Mouse (Mus musculus) neutrophil, adult 83 days (primary cell): ENCODE data around the gene Csnk2b. TPM values are rescaled to one million over a fixed set of nuclear protein-coding genes. Genes with fewer than 3 reads are reported as not detected.

Source experiments
- total RNA-seq, 2 experiments: library from RNA; stranded (reverse); gene quantifications; one replicate each; pipeline ENCODE4 v1.2.4; 2023

Gene Csnk2b
- total RNA-seq = 100 to 1,000 TPM; 172 TPM

GRCm38 (mm10) chr17:35121871-35122303 lies at the start of gene Csnk2b:
Gene Csnk2b (minus strand): TSS chr17:35122053.

DNA sequence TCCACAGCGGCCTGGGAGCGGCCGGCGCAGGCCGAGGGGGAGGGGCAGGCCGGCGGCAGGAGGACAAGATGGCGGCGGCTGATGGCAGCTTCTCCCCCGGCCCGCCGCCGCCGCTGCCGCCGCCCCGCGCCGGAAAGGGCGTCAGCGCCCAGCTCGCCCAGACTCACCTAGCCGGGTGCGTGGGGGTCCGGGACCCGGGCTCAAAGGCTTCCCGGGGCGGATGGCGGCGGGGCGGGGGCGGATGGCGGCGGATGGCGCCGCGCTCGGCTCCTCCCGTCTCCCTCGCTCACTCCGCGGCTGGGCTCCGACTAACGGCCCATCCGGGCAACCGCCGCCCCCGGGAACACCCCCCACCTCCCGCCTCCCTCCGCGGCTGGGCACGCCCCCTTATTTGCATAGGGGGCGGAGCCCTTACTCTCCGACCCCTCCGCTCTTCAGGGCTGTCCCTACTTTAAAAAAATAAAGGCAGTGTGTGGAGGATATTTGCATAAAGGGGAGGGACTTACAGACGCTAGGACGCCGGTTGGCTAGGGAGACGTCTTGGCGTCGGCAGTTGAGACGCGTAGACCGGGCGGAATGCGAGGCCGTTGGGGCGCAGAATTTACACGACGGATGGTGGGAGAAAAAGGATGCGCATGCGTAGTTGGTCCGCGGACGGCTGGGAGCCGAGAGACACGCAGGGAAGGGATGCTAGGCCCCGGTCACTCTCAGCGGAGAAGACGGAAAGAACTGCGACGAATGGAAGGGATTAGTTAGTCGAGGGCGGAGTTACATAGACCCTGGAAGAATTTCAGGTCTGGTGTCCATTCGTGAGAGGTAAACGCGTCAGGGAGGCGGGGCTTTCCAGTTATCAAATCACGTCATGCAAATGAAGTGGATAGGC lies 43.0 kb upstream of the Csnk2b start, which contains the start of gene Prrc2a:
TSS of gene Prrc2a (minus strand) at position 330 of the 883 bp plus-strand sequence.

GRCm38 (mm10) chr17:35134801-35135590 lies 13.1 kb upstream of the Csnk2b start, which contains the start of gene Bag6:
Gene Bag6 (plus strand): TSS chr17:35135178.

GRCm38 (mm10) chr17:35131500-35132173 lies 9.8 kb upstream of the Csnk2b start, which contains the start of gene Apom:
Gene Apom (minus strand): TSS chr17:35132050.

GRCm38 (mm10) chr17:35126206-35126611 lies 4.4 kb upstream of the Csnk2b start, which contains the start of gene D17H6S53E:
Gene D17H6S53E (plus strand): TSS chr17:35126373.

GRCm38 (mm10) chr17:35121143-35121799 lies 582 bp downstream of the Csnk2b start, which contains the start of gene Gpank1:
Gene Gpank1 (plus strand): TSS chr17:35121455.

DNA sequence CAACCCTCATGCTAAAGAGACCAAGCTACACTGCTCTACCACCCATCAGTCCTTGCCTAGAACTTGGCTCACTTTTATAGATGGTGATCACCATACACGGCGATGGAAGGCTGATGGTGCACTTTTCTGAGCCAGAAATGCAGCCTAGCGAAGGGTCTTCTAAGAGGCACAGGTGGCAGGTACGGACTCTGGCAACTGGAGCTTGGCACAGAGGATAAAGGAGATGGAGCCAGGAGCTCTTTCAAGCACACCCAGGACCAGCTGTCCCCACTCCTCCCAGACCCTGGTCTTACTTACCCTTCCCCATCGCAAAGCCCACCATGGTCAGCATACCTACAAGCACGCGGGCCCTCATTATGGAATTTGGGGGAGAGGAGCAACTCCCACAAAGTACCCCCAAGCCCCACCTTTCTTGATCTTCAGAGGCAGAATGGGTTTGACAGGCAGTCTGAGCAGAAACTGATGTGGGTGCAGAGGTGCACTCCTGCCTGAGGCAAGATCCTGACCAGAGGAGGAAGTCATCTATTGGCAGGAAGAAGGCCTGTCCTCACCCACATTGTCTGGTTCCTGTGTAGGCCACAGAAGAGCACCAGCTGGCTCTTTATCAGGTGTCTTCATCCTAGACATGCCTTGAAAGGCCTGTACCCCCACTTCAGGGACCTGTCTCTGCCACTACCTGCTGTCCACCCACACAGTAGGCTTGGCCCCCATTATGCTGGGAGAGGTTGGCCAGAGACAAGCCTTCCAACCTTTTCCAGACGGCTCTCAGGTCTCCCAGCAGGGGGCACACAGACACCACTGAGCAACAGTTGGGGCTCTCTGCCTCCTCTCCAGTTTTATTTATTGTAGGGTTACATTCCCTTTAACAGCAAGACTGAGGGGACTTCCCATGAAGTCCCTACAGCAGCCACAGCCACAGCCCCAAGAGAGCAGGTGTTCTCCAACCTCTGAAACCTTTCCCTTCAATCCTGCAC lies 6.5 kb downstream of the Csnk2b start, which contains the start of gene Ly6g5b:
TSS of gene Ly6g5b (minus strand) at position 383 of the 974 bp plus-strand sequence.

DNA sequence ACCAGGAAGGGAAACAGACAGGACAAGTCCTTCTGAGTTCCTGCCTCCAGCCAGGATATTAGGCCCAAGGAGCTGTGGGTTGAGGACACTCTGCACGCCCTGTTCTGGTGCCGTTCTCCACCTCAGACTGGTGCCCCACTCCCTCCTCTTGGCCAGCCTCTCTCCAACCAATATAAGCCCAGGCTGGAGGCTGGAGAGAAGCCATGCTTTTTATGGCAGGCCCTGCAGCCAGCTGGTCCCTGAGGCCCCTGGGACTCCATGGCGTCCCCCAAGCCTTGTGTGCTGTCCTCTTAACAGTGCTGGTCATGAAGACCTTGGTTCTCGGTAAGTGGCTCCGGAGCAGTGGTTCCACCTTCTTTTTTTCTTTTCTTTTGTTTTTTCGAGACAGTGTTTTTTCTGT lies 13.8 kb downstream of the Csnk2b start, which contains the start of gene Ly6g5c:
TSS of gene Ly6g5c (plus strand) at position 183 of the 400 bp plus-strand sequence.

DNA sequence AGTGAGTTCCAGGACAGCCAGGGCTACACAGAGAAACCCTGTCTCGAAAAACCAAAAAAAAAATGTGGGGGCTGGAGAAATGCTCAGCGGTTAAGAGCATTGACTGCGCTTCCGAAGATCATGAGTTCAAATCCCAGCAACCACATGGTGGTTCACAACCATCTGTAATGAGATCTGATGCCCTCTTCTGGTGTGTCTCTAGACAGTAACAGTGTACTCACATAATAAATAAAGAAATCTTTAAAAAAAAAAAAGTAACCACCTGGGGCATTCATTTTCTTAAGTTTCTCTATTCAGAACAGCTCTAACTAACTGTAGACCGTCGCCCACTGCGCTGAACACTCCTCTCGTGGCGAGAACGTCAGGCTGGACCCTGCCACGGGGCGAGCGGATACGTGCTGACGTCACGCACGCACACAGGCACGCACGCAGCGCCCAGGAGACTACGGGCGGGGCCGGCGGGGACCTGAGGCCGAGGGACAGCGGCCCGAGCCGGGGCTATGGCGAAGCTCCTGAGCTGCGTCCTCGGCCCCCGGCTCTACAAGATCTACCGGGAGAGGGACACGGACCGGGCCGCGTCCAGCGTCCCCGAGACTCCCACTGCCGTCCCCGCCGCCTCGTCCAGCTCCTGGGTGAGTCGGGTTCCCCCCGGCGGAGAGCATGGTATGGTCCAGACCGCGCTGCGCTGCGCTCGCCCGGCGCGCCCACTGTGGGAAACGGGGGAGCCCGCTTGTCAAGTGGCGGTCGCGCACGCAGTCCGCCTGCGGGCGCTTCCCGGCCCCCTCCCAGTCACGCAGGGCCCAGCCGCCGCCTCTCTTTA lies 32.8 kb downstream of the Csnk2b start, which contains the start of gene Abhd16a:
TSS of gene Abhd16a (plus strand) at position 439 of the 820 bp plus-strand sequence.

GRCm38 (mm10) chr17:35085208-35085865 lies 36.5 kb downstream of the Csnk2b start, which contains the start of gene Ly6g6f:
Gene Ly6g6f (minus strand): TSS chr17:35085610.

DNA sequence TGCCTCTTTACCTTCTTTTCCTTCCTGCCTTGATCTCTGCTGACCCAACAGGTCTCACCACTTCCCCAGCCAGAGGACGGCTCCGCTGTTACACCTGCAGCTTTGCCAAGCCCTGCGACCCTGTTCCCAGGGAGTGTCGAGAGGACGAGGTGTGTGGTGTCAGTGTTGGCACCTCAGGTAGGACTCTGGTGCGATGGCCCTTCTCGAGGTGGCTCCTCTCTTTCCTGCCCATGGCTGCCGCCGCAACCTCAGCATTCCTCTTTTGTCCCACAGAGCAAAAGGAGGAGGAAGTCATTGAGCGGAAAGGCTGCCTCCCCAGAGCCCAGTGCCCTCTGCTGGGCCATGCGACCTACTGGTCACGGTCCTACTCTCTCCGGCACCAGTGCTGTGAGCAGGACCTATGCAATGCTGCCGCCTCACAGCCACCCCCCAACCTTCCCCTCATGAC lies 44.0 kb downstream of the Csnk2b start, which contains the start of gene Ly6g6d:
TSS of gene Ly6g6d (minus strand) at position 280 of the 448 bp plus-strand sequence.

DNA sequence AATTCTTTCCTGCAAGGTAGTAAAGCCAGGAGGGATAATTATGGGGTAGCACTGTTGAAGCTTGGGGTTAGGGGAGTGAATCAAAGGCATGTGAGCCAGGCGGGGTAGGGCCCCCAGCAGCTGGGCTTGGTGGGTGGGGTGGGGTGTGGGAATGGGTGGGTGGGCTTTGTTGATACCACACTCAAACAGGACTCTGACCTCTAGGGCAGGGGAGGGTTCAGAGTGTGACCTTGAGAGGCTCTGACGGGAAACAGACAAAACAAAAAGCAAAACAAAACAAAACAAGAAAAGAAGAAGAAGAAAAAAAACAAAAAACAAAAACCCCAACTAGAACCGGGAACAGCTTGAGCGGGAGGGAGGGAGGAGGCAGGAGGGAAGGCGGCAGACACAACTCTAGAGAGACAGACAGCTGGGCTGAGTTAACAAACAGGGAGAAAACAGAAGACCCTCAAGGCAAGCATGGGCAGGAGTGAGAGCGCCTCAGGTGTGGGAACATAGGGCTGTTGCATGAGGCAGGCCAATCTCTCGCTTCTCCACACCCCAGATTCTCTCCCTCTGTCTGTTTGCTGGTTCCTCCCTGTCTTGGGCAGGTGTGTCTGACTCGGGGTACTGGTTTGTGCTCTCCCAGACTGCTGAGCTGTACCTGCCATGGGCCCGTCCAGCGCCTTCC lies 45.2 kb downstream of the Csnk2b start, which contains the start of gene Ly6g6e:
TSS of gene Ly6g6e (plus strand) at position 396 of the 670 bp plus-strand sequence.

Other genes with a start within 250 kb of the Csnk2b start
- gene Zbtb12, start 242.6 kb downstream of the Csnk2b start, total RNA-seq = 1 to 10 TPM; 2.8 to 3.9 TPM
- gene Gm20547, start 240.0 kb downstream of the Csnk2b start, total RNA-seq = not detected
- under 1 TPM in 1 of 2 experiments, not detected in 1; 0.24 TPM for gene C2, start 223.8 kb downstream of the Csnk2b start, total RNA-seq
- gene Ehmt2, start 223.6 kb downstream of the Csnk2b start, total RNA-seq = 10 to 100 TPM; 68.7 to 71.8 TPM
- not detected for gene Slc44a4, start 207.6 kb downstream of the Csnk2b start, total RNA-seq
- gene Neu1, start 190.8 kb downstream of the Csnk2b start, total RNA-seq = 10 to 100 TPM; 60.2 to 63.2 TPM
- 100 to 1,000 TPM in 1 of 2 experiments, 10 to 100 TPM in 1; 58.3 to 134 TPM for gene Hspa1b, start 162.8 kb downstream of the Csnk2b start, total RNA-seq
- gene Gm20481, start 152.1 kb downstream of the Csnk2b start, total RNA-seq = not detected
- gene Hspa1a, start 149.9 kb downstream of the Csnk2b start, total RNA-seq = 100 to 1,000 TPM in 1 of 2 experiments, 10 to 100 TPM in 1; 86.4 to 244 TPM
- under 1 TPM in 1 of 2 experiments, not detected in 1; 0.20 TPM for gene Hspa1l, start 149.3 kb downstream of the Csnk2b start, total RNA-seq
- gene Lsm2, start 140.2 kb downstream of the Csnk2b start, total RNA-seq = 10 to 100 TPM; 41.4 to 45.7 TPM
- 10 to 100 TPM; 61.7 to 68.3 TPM for gene Vars, start 121.1 kb downstream of the Csnk2b start, total RNA-seq
- gene Vwa7, start 105.5 kb downstream of the Csnk2b start, total RNA-seq = under 1 TPM in 1 of 2 experiments, not detected in 1; 0.15 TPM
- 1 to 10 TPM; 1.3 to 2.1 TPM for gene Sapcd1, start 94.0 kb downstream of the Csnk2b start, total RNA-seq
- gene Msh5, start 75.3 kb downstream of the Csnk2b start, total RNA-seq = 10 to 100 TPM; 11.5 to 12.5 TPM
- gene Clic1, start 72.1 kb downstream of the Csnk2b start, total RNA-seq = 100 to 1,000 TPM; 262 to 285 TPM
- 1 to 10 TPM; 2.5 to 3.1 TPM for gene Ddah2, start 63.0 kb downstream of the Csnk2b start, total RNA-seq
- 1 to 10 TPM in 1 of 2 experiments, not detected in 1; 1.0 TPM for gene Ly6g6c, start 56.7 kb downstream of the Csnk2b start, total RNA-seq
- under 1 TPM in 1 of 2 experiments, not detected in 1; 0.26 TPM for gene Mpig6b, start 55.9 kb downstream of the Csnk2b start, total RNA-seq
- gene Ly6g6e, start 45.2 kb downstream of the Csnk2b start, total RNA-seq = not detected
- not detected for gene Ly6g6d, start 44.0 kb downstream of the Csnk2b start, total RNA-seq
- gene Ly6g6f, start 36.4 kb downstream of the Csnk2b start, total RNA-seq = under 1 TPM in 1 of 2 experiments, not detected in 1; 0.35 TPM
- gene Abhd16a, start 32.8 kb downstream of the Csnk2b start, total RNA-seq = 10 to 100 TPM; 50.2 to 58.4 TPM
- not detected for gene Ly6g5c, start 13.8 kb downstream of the Csnk2b start, total RNA-seq
- 10 to 100 TPM; 13.5 to 16.4 TPM for gene Ly6g5b, start 6.6 kb downstream of the Csnk2b start, total RNA-seq
- gene Gpank1, start 598 bp downstream of the Csnk2b start, total RNA-seq = 10 to 100 TPM; 20.2 to 26.5 TPM
- gene D17H6S53E, start 4.3 kb upstream of the Csnk2b start, total RNA-seq = 10 to 100 TPM; 16.4 to 24.3 TPM
- under 1 TPM in 1 of 2 experiments, not detected in 1; 0.42 TPM for gene Apom, start 10.0 kb upstream of the Csnk2b start, total RNA-seq
- gene Bag6, start 13.1 kb upstream of the Csnk2b start, total RNA-seq = 100 to 1,000 TPM; 222 to 226 TPM
- 100 to 1,000 TPM; 180 to 195 TPM for gene Prrc2a, start 42.8 kb upstream of the Csnk2b start, total RNA-seq
- gene Aif1, start 54.0 kb upstream of the Csnk2b start, total RNA-seq = 10 to 100 TPM; 18.0 to 18.3 TPM
- 100 to 1,000 TPM; 564 to 656 TPM for gene Lst1, start 66.4 kb upstream of the Csnk2b start, total RNA-seq
- 10 to 100 TPM; 84.2 to 91.5 TPM for gene Ltb, start 72.4 kb upstream of the Csnk2b start, total RNA-seq
- 10 to 100 TPM; 71.0 to 84.1 TPM for gene Tnf, start 80.0 kb upstream of the Csnk2b start, total RNA-seq
- not detected for gene Lta, start 83.3 kb upstream of the Csnk2b start, total RNA-seq
- not detected for gene Gm16181, start 98.8 kb upstream of the Csnk2b start, total RNA-seq
- 1 to 10 TPM; 2.2 to 4.8 TPM for gene Atp6v1g2, start 111.6 kb upstream of the Csnk2b start, total RNA-seq
- gene Nfkbil1, start 113.7 kb upstream of the Csnk2b start, total RNA-seq = 10 to 100 TPM; 18.6 to 19.5 TPM
- 100 to 1,000 TPM; 208 to 239 TPM for gene Ddx39b, start 119.7 kb upstream of the Csnk2b start, total RNA-seq
- gene H2-D1, start 140.7 kb upstream of the Csnk2b start, total RNA-seq = 1,000 to 10,000 TPM; 1,522 to 1,549 TPM
- gene H2-Q1, start 198.4 kb upstream of the Csnk2b start, total RNA-seq = 1 to 10 TPM; 6.7 to 6.9 TPM
- 1 to 10 TPM; 5.5 to 6.4 TPM for gene H2-Q2, start 220.2 kb upstream of the Csnk2b start, total RNA-seq